Mouse (Mus musculus) neural tube, embryonic 10.5 days (tissue): Measurements from ENCODE around the gene Olfr186.
"Not testable (repeated sequence)": the region's sequence is repeated elsewhere in the genome, so short reads cannot be mapped to it uniquely, and the experiment has no call there.

Experiments
- DNase-seq: peaks from one replicate; pipeline ENCODE4 v3.0.0-alpha.2; 2017; ENCODE audit warnings: low spot score; ENCODE audit errors: extremely low spot score

The Olfr186 gene

GRCm38 (mm10) chr16:59030191-59030590 is at the start of gene Olfr186:
Olfr186 (minus strand) TSS chr16:59030291.
- no peak for DNase-seq

GRCm38 (mm10) chr16:59077905-59078304 is 47.8 kb upstream of the Olfr186 start, which contains the start of gene Olfr190:
Olfr190 (minus strand) TSS chr16:59078005.
- no peak for DNase-seq

- DNase-seq: no peak
Observed at GRCm38 (mm10) chr16:59073520-59073919, 43.4 kb upstream of the Olfr186 start.

GRCm38 (mm10) chr16:59071755-59072154 is 41.7 kb upstream of the Olfr186 start:
- DNase-seq: no peak

GRCm38 (mm10) chr16:59062411-59062810 is 32.3 kb upstream of the Olfr186 start:
- not testable (repeated sequence) for DNase-seq

- not testable (repeated sequence) for DNase-seq
Observed at GRCm38 (mm10) chr16:59049286-59049685, 19.2 kb upstream of the Olfr186 start.

- DNase-seq: no peak
Observed at GRCm38 (mm10) chr16:59048860-59049259, 18.8 kb upstream of the Olfr186 start.

GRCm38 (mm10) chr16:59047579-59047978 is 17.5 kb upstream of the Olfr186 start:
- no peak for DNase-seq

- DNase-seq: no peak
Observed at GRCm38 (mm10) chr16:59045835-59046234, 15.7 kb upstream of the Olfr186 start.

GRCm38 (mm10) chr16:59039710-59040109 is 9.6 kb upstream of the Olfr186 start, which contains the start of gene Olfr187:
Olfr187 (minus strand) TSS chr16:59039767.
- no peak for DNase-seq

- DNase-seq: no peak
Observed at GRCm38 (mm10) chr16:59013357-59014018, 16.6 kb downstream of the Olfr186 start.

GRCm38 (mm10) chr16:59007146-59007545 is 22.9 kb downstream of the Olfr186 start:
- DNase-seq: no peak

GRCm38 (mm10) chr16:58995057-58995456 is 35.0 kb downstream of the Olfr186 start, which contains the start of gene Olfr183:
Olfr183 (plus strand) TSS chr16:58995357.
- DNase-seq: no peak
